Mouse (Mus musculus): ENCODE measurements around the gene Usp3.

The Usp3 gene

DNA sequence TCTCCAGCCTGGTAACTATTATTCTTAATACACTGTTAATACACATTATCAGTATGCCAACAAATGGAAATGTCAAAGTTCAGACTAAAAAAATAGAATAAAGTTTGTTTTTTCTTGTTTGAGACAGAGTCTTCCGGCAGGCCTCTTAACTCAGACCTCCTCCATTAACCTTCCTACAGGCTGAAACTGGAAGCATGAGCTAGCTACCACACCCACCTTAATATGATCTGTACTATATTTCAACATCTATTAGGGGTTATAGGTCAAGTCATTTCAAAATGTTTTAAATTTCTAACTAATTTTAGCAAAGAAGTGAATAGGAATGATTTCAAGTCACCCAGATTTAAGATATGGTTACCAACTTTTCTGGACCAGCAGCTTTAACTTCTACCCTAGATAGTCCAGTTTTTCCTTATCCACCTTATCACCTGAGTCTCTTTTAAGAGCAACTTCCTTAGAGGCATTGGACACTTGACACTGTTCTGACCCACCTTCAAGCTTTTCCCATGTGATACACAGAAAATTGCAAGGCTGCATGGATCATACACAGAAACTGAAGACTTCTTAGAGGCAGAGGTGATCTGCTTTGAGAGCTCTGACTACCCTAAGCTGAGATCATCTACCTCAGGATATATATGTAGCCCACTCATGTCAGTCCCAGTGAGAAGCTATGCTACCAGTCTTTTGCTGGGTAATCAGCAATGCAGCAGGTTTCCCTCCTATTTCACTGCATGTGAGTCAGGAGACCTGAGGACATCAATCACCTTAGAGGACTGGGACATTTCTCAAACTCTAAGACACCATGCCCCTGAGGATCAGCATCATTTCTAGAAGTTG is 17.7 kb downstream of the Usp3 start:
- no peak for DNase-seq (ENCODE audit: extremely low spot score, low spot score)

DNA sequence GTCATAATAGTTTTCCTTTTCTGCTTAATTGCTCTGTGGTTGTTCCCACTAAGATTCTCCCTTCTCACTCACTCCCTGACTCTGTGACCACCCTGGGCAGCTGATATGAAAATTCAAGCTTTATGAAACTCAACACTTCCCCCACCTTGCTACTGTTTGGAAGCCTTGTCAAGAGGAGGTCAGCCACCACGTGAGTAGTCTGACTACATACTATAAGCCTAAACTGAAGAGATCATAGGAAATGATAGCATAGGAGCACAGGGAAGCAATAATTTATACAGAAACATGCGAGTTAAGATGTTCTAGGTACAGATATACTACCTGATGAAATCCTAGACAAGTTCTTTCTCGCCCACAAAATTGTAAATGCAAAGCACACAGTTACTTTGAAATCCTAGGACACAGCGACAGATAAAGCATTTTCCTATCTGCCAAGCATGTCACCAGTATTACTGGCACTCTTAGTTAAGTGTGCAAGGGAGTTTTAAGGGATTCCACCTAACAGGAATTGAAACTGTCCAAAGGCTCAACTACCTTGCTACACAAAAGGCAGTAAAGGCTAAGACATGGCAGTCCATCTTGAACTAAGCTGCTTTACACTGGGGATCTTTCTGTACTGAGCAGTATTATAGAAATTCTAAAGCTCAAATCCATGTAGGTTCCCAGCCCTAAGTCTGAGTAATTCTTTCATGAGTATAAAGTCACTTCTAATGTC is 20.8 kb downstream of the Usp3 start:
- DNase-seq (ENCODE audit: extremely low spot score, low spot score): no peak

DNA sequence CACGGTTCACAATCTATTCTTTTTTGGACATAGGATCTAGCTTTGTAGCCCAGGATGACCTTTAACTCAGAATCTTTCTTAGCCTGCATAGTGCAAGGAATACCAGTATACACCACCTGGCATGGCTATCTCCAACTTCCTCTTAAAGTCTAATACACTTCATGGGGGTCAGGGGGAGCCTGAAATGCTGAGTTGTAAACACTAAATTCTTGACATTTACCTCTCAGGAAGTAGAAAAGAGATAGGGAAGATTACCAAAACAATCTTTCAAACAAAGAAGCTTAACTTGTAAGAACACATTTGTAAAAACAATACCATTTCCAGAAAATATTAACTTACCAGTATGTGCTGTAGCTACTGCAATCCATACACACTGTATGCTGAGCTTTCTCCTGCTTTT is 30.7 kb downstream of the Usp3 start:
- no peak for DNase-seq (ENCODE audit: extremely low spot score, low spot score)

DNA sequence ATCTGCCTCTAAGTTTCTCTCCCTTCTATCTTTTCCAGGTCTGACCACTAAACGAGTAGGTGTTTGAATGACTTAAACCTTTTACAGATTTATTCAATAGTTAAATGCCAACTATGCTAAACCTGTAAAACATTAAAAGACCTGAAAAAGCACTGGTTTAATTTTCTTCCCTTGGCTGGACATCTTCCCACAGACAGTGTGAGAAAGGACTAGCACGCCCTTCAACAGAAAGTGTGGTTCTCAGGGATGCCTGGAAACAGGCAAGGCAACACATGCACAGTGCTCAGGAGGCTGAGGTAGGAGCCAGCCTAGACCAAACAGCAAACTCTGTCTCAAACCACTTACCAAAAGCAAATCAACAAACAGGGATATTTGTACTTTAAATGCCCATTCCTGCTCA is 31.4 kb downstream of the Usp3 start:
- no peak for DNase-seq (ENCODE audit: extremely low spot score, low spot score)

DNA sequence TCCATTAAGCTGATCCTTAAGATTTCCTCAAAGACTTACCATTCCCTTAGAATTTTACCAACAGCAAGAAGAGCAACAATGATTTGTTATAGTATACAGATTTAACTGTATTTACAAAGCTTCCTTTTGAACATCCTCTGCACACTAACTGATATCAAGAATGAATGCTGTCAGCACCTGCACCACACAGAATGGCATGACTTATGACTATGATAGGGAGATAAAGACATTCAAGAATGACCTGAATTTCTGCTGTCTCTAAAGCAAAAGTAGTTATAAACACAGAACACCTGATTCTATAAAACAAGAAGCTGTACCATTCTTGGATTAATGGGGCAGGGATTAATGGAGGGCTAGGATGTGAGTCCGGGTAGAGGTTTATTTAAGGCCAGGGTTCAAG is 32.2 kb downstream of the Usp3 start:
- no peak for DNase-seq (ENCODE audit: extremely low spot score, low spot score)

DNA sequence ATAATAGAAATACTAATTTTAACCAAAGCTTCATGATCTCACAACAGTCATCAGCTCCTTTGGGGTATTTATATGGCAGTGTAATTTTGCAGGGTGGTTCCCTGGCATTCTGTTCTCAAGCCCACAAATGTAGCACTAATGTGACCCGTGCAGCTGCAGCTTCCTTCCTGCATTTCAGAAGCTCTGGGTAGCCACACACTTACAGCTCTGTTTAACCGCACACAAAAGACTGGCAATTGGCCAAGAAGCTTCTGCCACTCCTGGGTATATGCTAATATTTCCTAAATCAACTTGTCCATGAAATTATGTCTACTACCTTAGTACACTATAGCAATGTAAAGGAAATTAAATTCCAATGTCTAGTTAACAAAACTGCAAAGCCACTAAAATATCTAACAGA is 32.6 kb downstream of the Usp3 start:
- no peak for DNase-seq (ENCODE audit: extremely low spot score, low spot score)

DNA sequence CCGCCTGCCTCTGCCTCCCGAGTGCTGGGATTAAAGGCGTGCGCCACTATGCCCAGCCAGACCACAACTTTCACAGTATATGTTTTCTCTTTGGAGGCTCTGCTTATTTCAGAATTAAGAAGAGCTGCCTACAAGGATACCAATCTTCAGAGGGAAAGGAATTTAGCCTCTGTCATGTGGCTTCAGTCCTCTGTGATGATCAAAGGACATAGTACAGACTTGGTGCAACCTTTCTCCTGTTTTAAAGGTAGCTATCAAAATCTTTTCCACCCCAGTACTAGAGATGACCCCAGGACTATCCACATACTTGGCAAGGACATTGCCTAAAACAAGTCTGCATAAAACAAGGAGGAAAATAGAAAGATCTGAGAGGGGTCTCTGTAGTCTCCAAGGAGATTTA is 34.0 kb downstream of the Usp3 start:
- no peak for DNase-seq (ENCODE audit: extremely low spot score, low spot score)

DNA sequence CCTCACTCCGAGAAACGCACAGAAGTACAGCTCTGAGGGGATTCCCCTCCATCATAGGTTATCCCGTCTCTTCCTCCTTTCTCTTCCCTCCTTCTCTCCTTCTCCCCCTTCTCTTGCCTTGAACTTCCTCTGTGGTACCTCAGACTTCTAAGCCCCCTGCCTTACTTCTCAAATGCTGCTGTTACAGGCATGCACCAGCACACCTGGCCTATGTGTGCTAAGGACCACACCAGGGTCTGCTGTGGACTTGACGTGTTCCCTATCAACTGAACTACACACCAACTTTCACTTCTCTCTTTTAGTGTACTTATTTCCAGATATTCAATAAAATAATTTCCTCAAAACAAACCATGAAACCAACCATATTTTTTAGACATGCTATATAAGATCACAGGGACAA is 50.2 kb downstream of the Usp3 start:
- no peak for DNase-seq (ENCODE audit: extremely low spot score, low spot score)

DNA sequence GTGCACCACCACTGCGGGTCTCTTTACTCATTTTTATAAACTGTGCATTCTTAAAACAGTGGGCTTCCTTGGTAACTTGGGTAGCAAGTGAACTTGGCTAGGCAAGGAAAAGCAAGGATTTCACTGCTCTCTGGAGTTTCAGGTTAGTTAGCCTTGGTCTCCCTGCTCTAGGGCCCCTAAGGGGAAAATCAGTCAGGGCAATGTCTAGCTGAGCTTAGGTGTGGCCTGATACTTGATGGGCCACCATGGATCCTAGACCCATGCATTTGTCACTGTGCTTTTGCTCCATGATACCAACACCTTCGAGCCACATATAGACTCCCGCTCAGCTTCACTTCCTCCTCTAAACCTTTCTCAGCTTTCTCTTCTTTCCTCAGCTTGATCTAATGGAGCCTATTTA is 71.3 kb downstream of the Usp3 start:
- DNase-seq (ENCODE audit: extremely low spot score, low spot score): no peak

DNA sequence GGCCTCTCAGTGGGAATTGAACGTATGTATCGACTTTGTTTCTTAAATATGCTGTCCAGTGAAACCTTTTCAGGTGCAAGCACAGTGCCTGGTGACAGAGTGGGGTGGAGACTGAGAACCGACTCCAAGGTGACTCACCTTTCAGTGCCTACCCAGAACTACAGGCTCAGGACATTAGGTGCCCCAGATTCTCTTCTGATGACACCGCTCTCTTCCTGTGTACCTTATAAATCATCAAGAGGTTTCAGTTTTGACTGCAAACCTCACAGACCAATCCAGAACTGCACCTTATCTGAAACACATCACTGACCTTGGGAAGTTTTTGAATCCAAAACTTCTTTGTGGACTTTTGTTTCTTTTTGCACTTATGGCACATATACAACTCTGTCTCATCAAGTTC is 72.6 kb downstream of the Usp3 start:
- no peak for DNase-seq (ENCODE audit: extremely low spot score, low spot score)

DNA sequence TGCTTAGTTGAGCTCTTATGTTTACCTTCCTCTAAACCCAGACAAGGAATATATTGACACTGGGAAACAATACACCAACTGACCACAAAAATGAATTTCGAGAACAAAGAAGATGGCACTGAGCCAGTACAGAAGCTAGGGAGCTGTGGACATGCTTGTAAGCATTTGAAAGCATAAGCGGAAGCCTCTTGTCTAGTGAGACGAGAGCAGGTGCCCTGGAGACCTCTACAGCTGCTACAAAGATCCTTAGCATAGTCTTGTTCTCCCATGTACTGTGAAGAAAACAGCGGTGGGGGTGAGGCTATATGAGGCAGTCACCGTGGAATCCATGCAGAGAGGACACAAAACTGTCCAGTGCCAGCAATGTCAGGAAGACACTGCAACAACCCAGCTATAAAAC is 74.0 kb downstream of the Usp3 start:
- no peak for DNase-seq (ENCODE audit: extremely low spot score, low spot score)

DNA sequence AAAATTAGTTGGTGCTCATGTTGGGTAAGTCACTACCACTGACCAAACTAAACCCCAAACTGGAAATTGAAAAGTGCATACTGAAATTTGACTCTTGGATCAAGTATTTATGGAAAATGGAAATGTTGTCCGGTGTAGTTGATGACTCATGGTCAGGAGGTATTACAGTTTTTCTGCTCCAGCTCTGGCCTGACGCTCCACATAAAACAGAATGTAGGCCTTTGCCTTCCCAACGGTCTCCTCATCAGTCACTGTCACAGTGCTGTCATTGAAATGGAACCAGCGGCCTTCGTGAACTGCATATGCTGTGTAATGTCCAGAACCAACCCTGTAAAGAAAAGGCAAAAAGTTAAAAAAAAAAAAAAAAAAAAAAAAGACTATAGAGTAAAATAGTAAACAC is 74.7 kb downstream of the Usp3 start:
- DNase-seq (ENCODE audit: extremely low spot score, low spot score): no peak

DNA sequence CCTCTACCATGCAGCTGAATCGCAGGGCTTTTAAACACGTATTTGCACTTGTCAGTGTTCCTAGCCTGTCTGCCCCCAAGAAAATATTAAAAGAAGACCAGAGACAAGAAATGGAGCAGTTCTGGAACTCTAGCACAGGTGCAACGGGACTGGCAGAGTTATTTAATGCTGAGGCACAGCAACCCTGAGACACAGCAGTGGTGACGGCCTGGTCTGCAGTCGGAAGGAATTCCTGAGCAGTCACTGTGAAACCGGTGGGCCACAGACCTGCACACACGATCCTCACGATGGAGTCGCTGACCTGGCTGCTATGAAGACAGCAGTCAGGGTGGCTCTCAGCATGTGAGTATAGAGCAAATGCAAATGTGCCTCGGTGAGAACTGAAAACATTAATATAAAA is 75.2 kb downstream of the Usp3 start:
- no peak for DNase-seq (ENCODE audit: extremely low spot score, low spot score)

DNA sequence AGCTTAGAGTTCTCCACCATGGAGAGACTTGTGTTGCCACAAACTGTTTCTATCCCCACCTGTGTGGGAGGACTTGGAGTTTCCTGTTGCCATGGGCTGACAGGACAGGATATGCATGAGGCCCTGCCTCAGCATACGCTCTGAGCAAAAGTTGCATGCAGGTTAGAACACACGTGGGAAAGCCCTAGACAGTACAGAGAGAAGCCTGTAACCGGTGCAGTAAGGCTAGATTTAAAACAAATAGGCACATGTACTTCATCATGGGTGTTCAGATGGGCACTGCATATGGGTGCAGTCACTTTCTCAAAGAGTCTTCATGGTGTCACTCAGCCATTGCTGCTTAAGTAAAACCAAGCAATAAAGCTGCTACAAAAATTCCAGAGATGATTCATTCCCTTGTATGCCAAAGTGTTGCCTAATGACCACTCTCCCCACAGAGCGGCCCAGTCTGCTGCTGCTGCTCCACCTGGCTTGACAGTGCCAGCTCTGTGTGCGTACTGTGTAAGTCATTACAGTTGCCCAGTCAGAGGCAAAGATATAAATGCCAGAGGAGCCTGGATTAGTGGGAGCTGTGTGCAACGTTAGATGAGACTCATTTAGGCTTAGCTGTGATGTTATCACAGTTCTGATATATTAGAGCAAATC is 76.5 kb downstream of the Usp3 start:
- no peak for DNase-seq (ENCODE audit: extremely low spot score, low spot score)

DNA sequence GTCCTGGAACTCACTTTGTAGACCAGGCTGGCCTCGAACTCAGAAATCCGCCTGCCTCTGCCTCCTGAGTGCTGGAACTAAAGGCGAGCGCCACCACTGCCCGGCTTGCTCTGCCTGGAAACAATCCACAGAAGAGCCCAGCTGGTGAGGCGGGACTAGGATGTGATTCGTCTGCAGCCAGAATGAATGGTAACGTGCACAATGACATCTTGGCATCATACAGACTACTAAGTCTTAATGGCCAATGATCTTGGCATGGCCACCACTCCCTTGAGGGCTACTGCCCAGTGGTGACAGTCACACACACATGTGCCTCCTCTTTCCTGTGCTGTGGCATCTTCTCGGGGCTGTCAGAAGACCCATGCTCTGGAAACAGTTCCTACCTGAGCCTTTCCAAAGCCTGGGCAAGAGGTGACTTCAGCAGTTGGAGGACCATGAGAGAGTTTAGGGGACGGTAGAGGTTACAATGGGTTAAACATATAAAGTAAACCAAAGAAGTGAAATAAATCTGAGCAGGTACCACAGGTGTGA is 77.2 kb downstream of the Usp3 start:
- no peak for DNase-seq (ENCODE audit: extremely low spot score, low spot score)

DNA sequence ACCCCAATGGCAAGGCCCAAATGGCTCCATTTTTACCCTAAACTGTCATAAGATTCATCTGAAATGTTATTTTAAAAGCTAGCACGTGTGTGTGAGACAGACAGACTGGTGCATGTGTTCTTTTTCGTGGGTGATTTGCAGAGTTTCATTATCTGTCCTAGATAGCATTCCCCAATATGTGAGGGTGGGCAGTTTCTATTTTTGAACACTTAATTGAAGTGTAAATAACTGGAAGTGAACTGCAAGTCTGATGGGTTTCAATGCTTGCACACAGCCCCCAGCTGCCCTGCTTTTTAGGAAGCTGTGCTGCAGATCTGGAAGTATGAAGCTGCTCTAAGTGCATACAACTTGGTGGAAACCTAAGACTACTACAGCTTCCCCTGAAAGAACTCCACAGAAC is 77.8 kb downstream of the Usp3 start:
- DNase-seq (ENCODE audit: extremely low spot score, low spot score): no peak

DNA sequence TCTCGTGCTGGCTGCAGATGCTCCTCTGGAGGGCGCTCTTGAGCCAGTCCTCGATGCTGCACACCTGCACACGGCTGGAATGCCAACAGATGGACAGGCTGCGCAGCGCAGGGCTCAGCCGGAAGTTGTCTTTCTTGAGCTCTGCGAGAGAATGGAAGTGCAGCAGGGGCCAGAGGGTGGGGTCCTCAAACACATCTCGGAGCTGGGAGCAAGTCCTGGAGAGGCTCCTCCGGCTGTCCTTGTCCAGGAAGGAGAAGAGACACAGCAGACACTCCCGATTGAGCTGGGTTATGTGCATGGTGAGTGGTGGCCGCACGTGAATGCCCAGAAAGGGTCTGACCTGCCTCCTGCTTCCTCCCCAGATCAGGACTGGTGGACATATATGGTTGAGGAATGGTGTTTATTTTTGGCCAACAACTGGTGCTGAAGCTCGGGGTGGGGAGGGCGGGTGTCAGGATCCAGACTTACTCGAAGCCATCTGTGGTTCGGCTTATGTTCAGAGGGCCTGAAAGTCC is 78.6 kb downstream of the Usp3 start, which contains the start of gene Fbxl22:
TSS of gene Fbxl22 (minus strand) at position 338 of the 515 bp plus-strand sequence.
- no peak for DNase-seq (ENCODE audit: extremely low spot score, low spot score)

DNA sequence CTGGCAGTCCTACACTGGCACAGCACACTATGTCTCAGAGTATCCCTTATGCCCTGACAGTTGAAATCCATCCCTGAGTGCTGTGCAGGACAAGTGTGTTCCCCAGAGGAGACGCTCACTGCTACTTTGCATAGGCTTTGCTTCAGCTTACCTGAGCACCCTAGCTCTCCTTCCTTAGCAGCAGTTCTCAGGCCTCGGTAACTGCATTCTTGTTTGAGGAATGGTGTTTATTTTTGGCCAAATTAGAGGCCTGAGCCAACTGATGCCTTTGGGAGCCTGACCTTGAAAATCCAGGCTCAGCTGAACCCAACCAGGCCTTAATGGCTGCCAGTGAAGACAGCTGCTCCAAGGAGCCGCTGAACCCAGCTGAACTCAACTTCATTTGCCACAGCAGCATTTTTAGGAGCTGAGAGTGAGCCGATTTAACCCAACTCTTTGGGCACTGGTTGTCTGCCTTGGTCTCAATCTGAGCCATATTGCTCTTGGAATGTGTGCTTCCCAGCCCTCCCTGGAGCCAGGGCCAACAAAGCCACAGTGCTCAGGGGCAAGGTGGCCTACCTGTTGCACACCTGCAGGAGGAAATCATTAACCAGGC is 79.2 kb downstream of the Usp3 start:
- DNase-seq (ENCODE audit: extremely low spot score, low spot score): no peak

DNA sequence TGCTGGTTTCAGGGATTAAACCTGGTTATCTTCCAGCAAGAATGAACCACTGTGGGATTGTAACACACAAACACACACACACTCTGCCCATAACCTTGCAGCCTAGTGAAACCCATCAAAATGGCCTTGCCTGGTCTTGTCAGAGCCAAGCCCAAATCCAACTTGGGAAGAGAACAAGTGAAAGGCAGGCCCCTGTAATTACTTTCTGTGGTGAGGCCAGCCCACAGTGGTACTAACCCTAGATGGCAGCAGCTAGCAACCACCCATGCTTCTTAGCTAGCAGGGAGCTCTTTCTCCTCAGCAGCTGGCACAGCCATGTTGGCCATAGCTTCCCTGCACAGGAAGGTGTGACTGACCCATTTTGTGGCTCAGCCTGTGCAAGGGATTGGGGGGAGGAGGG is 79.8 kb downstream of the Usp3 start:
- DNase-seq (ENCODE audit: extremely low spot score, low spot score): no peak

DNA sequence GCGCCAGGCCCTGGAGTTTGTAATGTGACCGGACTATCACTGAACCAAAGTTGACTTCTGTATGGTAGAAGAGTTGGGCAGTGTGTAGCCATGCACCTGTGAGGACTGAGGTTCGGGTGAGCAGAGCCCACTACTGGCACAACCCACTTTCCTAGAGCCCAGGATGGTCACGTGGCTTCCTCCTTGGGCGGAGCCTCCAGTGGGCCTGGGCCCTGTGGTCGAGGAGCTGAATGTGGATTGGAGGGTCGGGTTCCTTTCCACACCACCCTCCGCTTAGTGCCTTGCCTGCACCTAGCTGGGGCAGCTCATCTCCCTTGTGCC is 80.6 kb downstream of the Usp3 start:
- peak; percentile 87 for DNase-seq (ENCODE audit: extremely low spot score, low spot score)

DNA sequence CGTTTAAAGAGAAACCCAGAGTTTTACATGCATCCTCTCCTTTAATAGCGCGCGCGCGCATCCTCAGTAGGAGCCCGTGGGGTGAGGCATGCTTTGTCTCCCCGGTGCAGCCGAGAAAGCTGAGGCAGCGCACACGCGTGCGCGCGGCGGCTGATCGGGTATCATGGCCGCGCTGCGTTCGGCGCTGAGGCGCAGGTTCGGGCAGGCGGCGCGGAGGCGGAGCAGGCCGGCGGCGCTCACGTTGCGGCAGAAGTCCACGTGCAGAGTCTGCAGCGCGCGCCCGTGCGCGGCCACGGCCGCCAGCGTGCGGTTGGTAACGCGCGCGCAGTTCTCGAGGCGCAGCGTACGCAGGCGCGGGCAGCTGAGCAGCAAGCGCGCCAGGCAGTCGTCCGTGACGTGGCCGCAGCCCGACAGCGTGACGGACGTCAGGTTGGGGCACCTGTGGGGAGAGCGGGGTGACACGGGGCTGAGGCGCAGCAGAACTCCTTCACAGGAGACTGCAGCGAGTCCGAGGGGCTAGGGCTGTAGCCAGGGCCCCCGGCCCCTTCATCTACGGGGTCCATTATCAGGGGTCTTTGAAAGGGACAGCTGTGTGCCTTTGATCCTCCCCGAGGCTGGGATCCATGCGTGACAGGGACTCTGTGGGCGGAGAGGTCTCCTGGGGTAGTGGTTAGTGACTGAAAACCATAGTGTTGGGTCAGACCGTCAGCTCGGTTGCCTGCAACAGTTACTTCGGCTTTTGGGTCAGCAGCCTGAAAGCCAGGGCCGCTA is 81.2 kb downstream of the Usp3 start:
- DNase-seq (ENCODE audit: extremely low spot score, low spot score): peak; percentile 89
